Mouse (Mus musculus) brain, embryonic 14.5 days (tissue): ENCODE results near the gene Zfp91.

Experiments used
- CTCF ChIP-seq: fragments of 200-500 bp; IDR thresholded peaks from 2 replicates; pipeline ENCODE4 v1.5.1; 2012; ENCODE audit warnings: inconsistent platforms, mild to moderate bottlenecking, moderate library complexity, borderline replicate concordance; ENCODE audit not compliant: insufficient read depth, insufficient read length; ENCODE audit errors: extremely low read depth
- POLR2A ChIP-seq: fragments of 200-500 bp; IDR thresholded peaks from 2 replicates; pipeline ENCODE4 v1.6.1; 2012; ENCODE audit warnings: mild to moderate bottlenecking, inconsistent platforms, borderline replicate concordance; ENCODE audit not compliant: poor library complexity, insufficient read depth, insufficient read length, severe bottlenecking; ENCODE audit errors: extremely low read depth

GRCm38 (mm10) chr19:12731036-12731435 is 64.9 kb downstream of the Zfp91 start:
- TF ChIP-seq CTCF (no peak), POLR2A (no peak)
